Mouse (Mus musculus) yolk sac, embryonic 10.5 days (tissue): Measurements from ENCODE around the gene Mphosph9.
"Not testable (repeated sequence)": the region's sequence is repeated elsewhere in the genome, so short reads cannot be mapped to it uniquely, and the experiment has no call there.

Source experiments
- DNase-seq: peaks from one replicate; pipeline ENCODE4 v3.0.0-alpha.2; 2017; ENCODE audit warnings: low spot score

Gene Mphosph9

DNA sequence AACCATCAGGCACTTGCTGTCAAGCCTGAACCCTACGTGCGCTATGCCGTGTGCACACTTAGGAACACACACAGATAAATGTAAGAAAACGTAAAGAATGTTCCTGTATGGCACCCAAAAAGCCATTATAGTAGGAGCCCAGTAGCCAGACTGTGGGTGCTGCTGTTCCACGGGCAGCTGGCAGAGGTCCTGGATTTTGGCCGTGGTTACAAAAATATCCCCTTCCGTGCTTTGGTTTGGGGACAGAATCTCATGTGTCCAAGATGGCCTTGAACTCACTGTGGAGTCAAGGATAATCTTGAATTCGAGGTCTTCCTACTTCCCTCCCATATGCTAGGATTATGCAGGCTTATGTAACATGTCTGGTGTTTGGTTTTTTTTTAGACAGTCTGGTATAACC, 15.1 kb upstream of the Mphosph9 start:
- no peak for DNase-seq

DNA sequence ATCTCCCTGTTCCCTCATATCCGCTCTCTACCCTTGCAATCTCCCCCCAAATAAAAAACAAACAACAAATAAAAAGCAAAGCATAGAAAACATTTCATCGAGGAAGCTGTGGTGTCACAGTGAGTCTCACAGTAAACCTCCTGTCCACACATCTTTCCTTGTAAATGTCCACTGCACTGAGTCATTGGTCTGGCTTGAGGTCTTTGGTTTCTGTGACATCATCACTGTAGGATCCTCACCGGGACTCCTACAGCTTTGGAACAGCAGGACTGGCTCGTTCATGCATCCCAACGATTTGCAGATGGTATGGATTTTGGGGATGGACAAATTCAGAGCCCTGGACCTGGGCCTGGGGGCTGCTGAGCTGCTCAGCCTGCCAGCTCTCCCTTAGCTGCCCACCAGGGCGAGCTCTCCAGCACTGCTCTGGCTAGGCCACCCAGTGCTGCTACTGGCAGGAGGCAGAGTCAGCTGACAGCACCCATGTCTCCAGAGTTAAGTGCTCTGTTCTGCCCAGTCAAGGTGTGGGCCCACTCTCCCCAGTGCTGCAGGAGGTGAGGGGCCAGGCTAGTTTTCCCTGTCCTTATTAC, 14.1 kb upstream of the Mphosph9 start:
- not testable (repeated sequence) for DNase-seq

DNA sequence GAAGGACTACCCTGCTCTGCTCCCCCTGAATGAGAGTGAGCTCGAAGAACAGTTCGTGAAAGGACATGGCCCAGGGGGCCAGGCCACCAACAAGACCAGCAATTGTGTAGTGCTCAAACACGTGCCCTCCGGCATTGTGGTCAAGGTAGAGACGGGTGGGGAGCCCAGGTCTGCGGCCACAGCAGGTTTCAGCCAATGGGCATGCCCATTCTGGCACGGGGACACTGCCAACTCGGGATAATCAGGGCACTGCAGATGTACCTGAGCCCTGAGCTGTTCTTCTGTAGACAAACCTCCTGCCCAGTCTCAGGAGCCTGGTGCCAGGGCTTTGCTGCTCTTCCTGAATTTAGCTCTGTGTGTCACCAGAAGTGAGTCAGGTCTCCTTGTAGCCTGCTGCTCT, 11.0 kb upstream of the Mphosph9 start:
- DNase-seq = no peak

DNA sequence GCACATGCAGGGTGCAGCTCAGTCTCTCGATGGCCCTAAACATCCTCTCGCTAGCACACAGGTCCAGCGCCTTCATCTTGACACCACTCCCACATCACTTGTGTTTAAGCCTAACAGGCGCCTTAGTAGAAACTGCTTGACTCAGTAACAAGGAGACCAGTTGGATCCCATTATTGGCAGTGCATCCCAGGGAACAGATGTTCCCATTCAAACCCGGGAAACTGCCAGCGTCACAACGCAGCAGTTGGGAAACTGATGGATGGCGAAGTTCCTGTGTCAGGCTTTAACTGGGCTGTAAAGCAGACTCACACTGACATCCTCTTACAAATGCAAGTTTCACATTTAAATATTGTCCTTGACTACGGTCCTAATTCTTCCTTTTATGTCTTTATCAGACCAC, 10.1 kb upstream of the Mphosph9 start:
- no peak for DNase-seq

DNA sequence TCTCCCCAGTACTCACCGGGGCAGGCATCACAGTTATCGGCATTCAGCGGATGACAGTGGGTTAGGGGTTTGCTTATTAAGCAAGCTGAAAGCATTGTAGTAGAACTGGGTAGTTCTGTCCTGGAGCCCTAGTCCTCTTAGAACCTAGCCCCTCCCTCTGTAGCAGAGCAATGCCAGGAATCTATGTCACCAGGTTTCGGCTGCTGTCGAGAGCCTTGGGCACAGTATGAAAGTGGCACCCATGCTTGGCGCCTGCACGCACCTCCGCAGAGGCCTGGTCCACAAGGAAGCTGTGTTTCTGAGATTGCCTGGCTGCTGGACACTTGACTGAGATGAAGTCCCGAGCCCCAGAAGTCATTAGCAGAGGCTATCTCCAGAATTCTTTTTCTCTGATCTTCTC, 9.3 kb upstream of the Mphosph9 start:
- DNase-seq = no peak

DNA sequence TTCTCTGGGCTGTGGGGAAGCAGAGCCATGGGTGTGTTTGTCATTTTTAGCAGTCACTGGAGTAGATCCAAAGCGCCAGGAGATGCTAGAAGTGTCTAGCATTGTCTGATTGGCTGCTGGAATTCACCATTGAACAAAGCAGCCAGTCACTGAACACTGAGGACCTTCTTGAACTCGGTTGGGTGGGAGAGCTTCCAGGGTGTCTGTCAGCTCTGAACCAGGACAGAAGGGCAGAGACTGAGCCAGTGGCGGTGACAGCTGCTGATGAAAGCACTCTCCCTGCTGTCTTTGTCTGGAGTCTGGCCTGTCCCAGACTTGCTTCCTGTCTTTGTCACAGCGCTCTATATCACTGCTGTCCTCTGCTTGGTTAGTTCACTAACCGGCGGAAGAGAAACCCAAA, 6.6 kb upstream of the Mphosph9 start:
- DNase-seq = peak; percentile 35

DNA sequence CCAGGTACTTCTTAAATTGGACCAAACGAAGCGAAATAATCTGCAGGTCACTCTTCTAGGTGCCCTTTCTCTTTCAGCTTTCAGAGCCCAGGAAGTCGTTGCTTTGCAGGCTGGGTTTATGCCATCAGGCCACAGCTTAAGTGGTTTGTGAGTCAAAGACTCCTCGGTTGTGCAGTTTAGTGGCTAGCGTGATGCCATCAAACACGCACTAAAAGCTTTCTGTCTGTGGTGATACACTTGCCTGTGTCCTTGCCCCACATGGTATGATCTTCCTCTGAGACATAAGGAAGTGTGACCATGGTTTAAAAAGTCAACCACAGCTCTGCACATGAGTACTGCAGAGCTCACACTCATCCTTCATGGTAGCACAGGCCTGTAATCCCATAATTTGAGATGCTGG, 2.3 kb upstream of the Mphosph9 start:
- DNase-seq = no peak

DNA sequence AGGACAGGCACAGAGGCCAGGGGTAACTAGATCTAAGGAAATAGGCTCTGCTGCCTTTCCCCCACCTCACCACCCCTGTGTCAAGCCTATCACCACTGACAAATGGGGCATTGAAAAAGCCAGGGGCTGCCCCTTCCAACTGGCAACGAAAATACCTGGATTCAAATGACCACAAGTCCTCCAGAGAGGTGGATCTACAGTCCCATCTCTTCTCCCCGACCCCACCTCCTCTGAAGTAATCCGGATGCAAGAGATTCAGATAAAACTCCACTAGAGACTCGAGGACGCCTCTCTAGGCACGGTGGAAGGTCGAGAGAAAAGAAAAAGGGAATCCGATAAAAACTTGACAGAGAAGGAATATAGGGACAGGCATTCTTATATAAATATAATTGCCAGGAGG, 943 bp downstream of the Mphosph9 start:
- DNase-seq = no peak

DNA sequence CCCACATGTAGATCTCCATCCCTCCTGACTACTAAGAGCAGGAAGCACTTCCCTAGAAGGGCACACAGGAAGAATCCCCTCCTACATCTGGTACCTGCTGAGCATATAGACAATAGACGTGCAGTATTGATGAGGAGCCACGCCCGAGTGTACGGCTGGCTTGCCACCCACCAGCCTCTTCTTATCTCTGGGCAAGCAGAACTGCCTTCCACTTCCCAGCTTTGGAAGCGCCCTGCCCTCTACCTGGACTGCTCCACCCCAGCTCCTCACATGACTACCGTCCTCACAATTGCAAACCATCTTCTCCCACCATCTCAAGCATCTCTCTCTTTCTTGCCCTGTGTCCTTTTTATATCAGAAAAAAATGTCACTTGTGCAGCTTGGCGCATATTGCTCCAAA, 10.1 kb downstream of the Mphosph9 start:
- no peak for DNase-seq

DNA sequence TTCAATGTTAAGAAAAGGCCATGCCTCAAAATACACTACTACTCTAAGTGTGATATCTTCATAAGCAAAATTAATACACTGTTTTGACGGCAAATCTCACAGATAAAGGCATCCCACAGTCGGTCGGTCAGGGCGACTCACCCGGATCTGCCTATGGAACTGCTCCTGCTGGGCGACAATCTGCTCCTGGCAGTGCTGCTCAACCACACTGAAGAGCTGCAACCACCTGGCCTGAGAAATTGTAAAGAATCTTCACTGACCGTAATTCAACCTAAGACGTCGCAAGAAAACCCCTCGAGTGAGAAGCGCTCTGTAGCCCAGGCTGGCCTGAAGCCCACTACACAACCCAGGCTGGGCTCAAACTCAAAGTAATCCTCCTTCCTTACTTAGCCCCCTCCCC, 11.8 kb downstream of the Mphosph9 start:
- no peak for DNase-seq

DNA sequence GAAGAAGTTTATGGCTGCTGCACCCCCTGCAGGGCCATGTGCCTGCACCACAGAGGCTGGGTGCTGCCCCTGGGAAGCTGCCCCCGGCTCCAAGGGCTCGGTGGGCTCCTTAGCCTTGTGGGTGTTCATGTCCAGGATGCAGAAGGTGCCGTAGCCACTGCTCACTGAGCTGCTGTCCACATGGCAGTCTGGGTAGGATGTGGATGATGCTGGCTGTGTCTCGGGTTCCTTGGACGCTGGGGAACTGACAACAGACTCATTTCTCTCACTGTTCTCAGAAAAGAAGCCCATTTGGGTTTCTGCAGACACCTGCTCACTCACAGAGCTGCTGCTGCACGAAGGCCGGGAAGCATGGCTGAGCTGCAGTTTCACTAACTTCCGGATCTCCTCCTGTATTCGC, 12.3 kb downstream of the Mphosph9 start:
- no peak for DNase-seq

DNA sequence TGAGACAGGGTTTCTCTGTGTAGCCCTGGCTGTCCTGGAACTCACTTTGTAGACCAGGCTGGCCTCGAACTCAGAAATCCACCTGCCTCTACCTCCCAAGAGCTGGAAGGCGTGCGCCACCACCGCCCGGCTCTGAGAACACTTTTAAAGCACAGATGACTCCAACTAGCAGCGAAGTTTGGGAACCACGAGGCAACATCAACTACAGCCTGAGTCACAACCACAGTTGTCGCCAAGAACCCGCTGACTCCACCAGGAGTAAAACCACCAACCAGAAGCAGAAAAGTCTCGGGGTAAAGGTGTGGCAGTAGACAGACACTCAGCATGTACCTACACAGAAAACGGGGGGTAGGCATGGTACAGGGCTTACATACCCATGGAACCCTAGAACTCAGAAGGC, 17.7 kb downstream of the Mphosph9 start:
- DNase-seq = no peak

DNA sequence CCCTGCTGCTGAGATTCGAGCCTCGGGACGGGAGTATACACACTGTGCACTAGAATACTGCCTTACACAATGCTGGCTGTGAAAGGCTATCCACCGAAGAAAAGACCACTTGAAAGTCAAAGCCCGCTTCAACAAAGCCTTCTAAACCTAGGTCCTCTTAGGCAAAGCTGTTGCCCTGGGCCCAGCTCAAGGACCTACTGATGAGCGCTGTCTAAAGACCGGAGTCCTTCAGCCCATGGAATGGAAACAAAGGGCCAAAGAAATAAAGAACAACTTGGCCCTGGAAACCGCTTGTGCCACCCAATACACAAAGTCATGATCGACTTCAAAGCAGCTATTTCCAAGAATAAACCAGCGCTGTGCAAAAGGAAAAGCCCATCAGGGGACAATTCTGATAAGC, 18.6 kb downstream of the Mphosph9 start:
- DNase-seq = no peak

DNA sequence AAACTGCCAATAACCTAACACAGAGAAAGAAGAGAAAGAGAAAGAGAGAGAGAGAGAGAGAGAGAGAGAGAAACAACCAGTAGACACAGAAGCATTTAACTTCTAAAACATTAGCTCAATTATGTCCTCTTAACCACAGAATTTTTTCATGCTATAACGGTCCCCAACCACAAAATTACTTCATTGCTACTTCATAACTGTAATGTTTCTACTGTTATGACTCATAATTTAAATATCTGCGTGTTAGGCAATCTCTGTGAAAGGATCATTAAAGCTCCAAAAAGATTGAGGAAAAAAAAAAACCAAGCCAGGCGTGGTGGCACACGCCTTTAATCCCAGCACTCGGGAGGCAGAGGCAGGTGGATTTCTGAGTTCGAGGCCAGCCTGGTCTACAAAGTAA, 24.9 kb downstream of the Mphosph9 start:
- not testable (repeated sequence) for DNase-seq

DNA sequence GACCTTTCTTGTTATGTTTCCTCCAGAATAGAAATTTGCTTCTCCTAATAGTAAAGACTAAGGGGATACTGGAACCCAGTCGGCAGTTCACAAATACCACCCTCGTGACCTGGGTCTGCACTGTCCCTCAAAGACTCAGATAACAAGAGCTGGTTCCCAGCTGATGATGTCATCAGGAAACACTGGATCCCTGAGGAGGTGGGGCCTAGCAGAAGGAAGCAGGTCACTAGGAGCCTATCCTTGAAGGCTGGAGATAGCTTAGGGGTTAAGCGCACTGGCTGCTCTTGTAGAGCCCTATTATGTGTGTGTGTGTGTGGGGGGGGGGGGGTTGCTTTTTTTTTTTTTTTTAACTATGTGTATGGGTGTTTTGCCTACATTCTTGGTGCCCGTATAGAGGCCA, 27.6 kb downstream of the Mphosph9 start:
- peak; percentile 60 for DNase-seq

DNA sequence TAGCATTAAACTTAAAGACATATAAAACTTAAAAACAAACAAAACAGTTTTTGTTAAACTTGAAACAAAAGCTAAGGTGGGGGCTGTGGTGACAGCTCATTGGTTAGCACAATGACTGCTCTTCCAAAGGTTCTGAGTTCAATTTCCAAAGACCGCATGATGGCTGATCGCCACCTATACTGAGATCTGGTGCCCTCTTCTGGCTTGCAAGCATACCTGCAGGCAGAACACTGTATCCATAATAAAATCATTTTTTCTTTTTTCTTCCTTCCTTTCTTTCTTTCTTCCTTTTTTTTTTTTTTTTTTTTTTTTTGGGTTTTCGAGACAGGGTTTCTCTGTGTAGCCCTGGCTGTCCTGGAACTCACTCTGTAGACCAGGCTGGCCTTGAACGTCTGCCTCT, 28.5 kb downstream of the Mphosph9 start:
- DNase-seq = not testable (repeated sequence)

DNA sequence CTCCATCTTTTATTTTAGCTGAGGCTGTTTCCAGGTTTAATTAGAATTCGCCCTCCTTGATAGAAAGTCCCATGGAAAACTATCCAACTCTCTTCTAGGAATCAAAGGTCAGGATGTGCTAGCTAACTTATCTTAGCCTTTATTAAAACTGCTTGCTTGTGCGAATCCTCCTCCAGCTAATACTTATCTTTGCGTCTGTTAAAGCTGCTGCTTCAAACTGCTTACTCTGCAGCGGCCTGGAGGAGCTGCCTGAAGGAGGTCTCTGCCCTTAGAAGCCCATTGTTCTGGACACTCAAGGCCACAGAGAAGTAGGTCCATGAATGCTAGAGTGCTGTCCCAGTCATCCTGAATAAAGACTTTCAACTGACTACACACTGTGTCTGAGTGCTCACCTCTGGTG, 31.3 kb downstream of the Mphosph9 start:
- peak; percentile 53 for DNase-seq

DNA sequence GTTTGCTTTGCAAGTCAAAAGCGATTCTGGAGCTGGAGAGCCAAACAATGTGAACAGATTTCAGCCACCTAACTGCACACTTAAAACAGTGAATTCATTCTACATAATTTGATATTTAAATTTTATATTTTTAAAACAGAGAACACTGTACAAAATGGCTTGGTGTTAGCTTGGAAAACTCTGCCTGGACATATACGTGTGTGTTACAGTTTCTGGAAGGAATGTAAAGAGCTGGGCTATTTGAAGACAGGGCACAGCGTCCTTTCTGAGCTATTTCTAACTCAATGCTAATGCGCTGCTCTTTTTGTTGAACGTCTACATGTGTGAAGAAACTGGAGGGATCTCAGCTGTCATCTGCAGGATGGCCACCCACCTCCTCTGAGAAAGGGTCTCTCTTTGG, 33.8 kb downstream of the Mphosph9 start:
- DNase-seq = no peak

DNA sequence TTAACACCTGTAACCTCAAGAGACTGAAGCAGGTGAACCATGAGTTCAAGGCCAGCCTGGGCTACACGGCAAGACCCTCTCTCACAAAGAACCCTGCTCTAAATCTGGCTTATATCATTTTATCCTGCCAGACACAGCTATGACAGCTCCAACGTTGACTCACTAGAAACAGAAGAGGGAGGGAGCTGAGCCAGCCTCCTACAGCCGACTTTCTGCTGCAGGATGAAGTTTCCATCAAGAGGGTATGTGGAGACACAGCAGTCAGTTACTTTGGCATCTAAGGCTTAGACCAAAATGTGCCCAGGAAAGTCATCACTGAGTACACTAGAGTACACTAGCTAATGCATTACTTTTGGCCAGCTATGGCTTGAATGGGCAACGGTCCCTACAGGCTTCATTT, 37.6 kb downstream of the Mphosph9 start:
- DNase-seq = no peak

DNA sequence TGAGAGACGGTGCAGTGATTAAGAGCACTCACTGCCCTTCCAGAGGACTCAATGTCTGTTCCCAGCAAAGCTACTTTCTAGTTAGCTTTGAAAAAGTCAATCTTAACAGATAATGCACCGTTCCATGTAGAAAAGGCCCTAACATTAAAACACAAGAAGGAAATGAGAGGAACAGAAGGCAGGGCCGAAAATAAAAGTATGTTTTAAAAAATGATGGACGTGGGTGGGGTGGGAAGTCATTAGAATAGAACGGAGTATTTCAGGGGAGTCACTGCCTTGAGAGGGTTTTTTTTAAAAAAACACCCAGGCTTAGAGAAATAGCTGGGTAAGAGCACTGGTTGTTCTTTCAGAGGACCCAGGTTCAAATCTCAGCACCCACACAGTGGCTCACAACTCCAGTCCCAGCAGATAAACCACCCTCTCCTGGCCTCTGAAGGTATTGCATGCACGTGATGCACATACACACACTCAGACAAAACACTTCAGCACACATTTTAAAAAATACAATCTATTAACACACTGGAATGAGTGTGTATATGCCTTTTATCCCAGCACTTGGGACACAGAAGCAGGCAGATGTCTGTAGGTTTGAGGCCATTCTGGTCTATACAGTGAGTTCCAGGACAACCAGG, 40.0 kb downstream of the Mphosph9 start:
- no peak for DNase-seq

DNA sequence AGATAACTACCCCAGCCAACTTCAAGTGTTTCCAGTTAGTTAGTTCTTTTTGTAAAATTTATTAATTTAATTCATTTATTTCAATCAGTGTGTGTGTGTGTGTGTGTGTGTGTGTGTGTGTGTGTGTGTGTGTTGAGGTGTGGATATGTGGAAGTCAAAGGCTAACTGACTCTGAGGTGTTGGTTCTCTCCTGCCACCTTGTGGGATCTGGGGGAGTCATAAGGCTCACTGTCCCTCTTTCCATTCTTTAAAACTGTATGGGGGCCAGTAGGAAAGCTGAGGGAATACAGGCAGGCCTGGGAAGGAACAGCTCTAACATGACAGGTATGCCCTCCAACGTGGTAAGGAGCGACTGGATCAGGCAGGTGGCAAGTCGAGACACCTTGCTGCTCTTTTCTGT, 43.4 kb downstream of the Mphosph9 start:
- DNase-seq = no peak

DNA sequence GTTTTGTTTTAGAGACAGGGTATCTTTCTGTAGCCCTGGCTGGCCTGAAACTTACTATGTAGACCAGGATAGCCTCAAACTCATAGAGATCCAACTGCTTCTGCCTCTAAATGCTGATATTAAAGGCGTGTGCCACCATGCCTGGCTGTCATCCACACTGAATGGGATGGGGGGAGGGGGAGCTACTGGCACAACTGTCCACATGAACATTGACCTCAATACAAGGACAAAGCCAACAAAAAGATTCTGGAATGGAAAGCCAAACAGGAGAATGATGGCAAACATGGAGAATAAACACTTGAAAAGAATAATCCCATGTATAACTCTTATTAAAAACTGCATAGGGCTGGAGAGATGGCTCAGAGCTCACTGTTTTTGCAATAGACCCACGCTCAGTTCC, 44.9 kb downstream of the Mphosph9 start:
- DNase-seq = no peak

DNA sequence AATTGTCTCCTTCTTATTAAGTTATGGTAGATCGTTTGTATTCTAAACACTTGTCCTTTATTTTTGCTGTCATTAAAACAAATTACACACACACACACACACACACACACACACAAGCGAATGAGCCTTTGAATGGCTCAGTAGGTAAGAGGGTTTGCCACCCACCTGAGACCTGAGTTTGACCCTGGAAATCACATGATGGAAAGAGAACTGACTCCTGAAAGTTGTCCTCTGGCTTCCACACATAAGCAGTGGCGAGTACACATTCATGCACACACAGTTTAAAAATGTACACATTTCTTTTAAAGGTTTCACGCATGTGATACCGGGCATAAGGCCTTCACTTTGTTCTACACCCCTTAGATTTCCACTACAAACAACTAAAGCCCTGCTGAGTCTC, 57.5 kb downstream of the Mphosph9 start:
- DNase-seq = no peak

DNA sequence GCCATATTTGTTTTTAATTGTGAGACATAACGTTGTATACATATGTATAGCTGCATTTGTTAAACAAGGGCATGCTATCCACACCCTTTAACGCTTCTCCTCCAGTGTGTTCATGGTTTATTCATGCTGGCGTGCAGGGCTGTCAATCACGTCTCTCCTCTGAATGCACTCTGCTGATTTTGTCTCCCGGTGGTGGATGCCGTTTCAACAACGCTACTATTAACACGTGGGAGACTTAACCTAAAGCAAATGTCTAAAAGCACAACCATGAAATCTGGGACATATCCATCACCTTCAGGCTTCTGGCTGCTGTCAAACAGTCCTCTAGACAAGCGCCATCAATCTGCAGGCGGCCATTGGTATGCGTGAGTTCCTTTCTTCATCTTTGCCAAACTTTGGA, 58.1 kb downstream of the Mphosph9 start:
- DNase-seq = no peak
